Comparison of ENCODE assay signal across 18 mouse cellular contexts in the genomic region with DNA sequence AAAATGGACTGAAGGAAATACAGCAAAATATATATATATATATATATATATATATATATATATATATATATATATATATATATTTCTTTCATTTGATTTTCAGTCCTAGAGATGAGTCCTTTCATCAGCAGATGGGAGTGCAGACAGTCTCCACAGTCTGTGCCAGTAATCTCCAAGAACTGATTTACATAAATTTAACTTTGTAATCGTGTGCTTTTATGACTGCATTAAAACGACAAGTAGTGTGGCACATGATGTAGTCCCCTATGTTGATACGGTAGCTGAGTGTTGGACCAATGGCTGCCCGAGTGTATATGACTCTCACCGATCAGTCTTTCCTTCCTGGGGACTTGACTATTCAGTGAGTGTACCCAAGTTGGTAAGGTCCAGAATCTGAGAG.
DNase-seq lines count a peak whose midpoint lies in the region; ATAC-seq lines count a peak whose summit lies in the region.
"Had no signal": no experiment of that assay in that cellular context is flagged by ENCODE, and none has a peak within 500 bp of the region (broad histone marks: within the 10 kb centered on the region; RNA-seq: fewer than 3 reads in every experiment).

No protein-coding gene starts in this region.

- no peak overlapping the region for H3K4me3 ChIP-seq in forebrain, embryonic 14.5 days (ENCODE audit: low read depth, low read length)
- no peak overlapping the region for H3K4me3 ChIP-seq in forebrain, embryonic 12.5 days (replicated peaks)
- no peak overlapping the region for H3K4me3 ChIP-seq in heart, embryonic 10.5 days
- H3K4me3 ChIP-seq in forebrain, embryonic 16.5 days (replicated peaks; ENCODE audit: low read length) = no peak overlapping the region
- H3K4me3 ChIP-seq: embryonic facial prominence, embryonic 15.5 days; hindbrain, embryonic 13.5 days had no signal

- WGBS in forebrain, embryonic 14.5 days = 69% methylated on average over 5 of the region's 5 CpGs
- WGBS in forebrain, embryonic 12.5 days = 83% methylated on average over 5 of the region's 5 CpGs
- 86% methylated on average over 5 of the region's 5 CpGs for WGBS in heart, embryonic 10.5 days
- 46% methylated on average over 5 of the region's 5 CpGs for WGBS in forebrain, embryonic 16.5 days

- H3K9ac ChIP-seq in forebrain, embryonic 14.5 days (ENCODE audit: low read length) = no peak overlapping the region
- no peak overlapping the region for H3K9ac ChIP-seq in forebrain, embryonic 12.5 days
- H3K9ac ChIP-seq in forebrain, embryonic 16.5 days (replicated peaks; ENCODE audit: low read depth, low read length) = no peak overlapping the region
- H3K9ac ChIP-seq: embryonic facial prominence, embryonic 15.5 days; hindbrain, embryonic 13.5 days had no signal

- H3K9me3 ChIP-seq in forebrain, embryonic 14.5 days (replicated peaks; ENCODE audit: control insufficient read depth, low read length) = no peaks in the 10 kb centered on the region
- no peaks in the 10 kb centered on the region for H3K9me3 ChIP-seq in forebrain, embryonic 12.5 days
- no peaks in the 10 kb centered on the region for H3K9me3 ChIP-seq in heart, embryonic 10.5 days
- H3K9me3 ChIP-seq in forebrain, embryonic 16.5 days (ENCODE audit: control insufficient read depth, low read length) = no peaks in the 10 kb centered on the region
- H3K9me3 ChIP-seq: embryonic facial prominence, embryonic 15.5 days; hindbrain, embryonic 13.5 days had no signal

- H3K4me1 ChIP-seq in forebrain, embryonic 14.5 days (ENCODE audit: control insufficient read depth, insufficient read depth, low read length) = no peaks in the 10 kb centered on the region
- no peaks in the 10 kb centered on the region for H3K4me1 ChIP-seq in forebrain, embryonic 12.5 days
- no peaks in the 10 kb centered on the region for H3K4me1 ChIP-seq in heart, embryonic 10.5 days
- no peaks in the 10 kb centered on the region; the same call in 1 of the 2 replicates for H3K4me1 ChIP-seq in forebrain, embryonic 16.5 days (replicated peaks; ENCODE audit: control insufficient read depth, insufficient read depth, low read length)
- H3K4me1 ChIP-seq: embryonic facial prominence, embryonic 15.5 days had no signal

- no peak overlapping the region for H3K27ac ChIP-seq in forebrain, embryonic 14.5 days (ENCODE audit: low read depth, low read length)
- H3K27ac ChIP-seq in forebrain, embryonic 12.5 days = no peak overlapping the region
- H3K27ac ChIP-seq in heart, embryonic 10.5 days = no peak overlapping the region
- no peak overlapping the region for H3K27ac ChIP-seq in forebrain, embryonic 16.5 days (ENCODE audit: low read length)
- H3K27ac ChIP-seq: embryonic facial prominence, embryonic 15.5 days; hindbrain, postnatal 0 days had no signal

- H3K36me3 ChIP-seq in forebrain, embryonic 14.5 days (ENCODE audit: control insufficient read depth, insufficient read depth, low read length) = no peaks in the 10 kb centered on the region
- no peaks in the 10 kb centered on the region for H3K36me3 ChIP-seq in forebrain, embryonic 12.5 days (replicated peaks)
- H3K36me3 ChIP-seq in heart, embryonic 10.5 days = no peaks in the 10 kb centered on the region
- no peaks in the 10 kb centered on the region for H3K36me3 ChIP-seq in forebrain, embryonic 16.5 days (ENCODE audit: control insufficient read depth, insufficient read depth)
- H3K36me3 ChIP-seq: embryonic facial prominence, embryonic 15.5 days; hindbrain, embryonic 13.5 days had no signal

- no peaks in the 10 kb centered on the region for H3K27me3 ChIP-seq in forebrain, embryonic 14.5 days (replicated peaks; ENCODE audit: control insufficient read depth, insufficient read depth, low read length)
- H3K27me3 ChIP-seq in forebrain, embryonic 12.5 days = no peaks in the 10 kb centered on the region
- H3K27me3 ChIP-seq in heart, embryonic 10.5 days (ENCODE audit: insufficient read depth, poor library complexity, severe bottlenecking) = no peaks in the 10 kb centered on the region
- no peaks in the 10 kb centered on the region for H3K27me3 ChIP-seq in forebrain, embryonic 16.5 days (replicated peaks; ENCODE audit: control insufficient read depth, insufficient read depth, low read length)
- H3K27me3 ChIP-seq: embryonic facial prominence, embryonic 15.5 days; hindbrain, embryonic 13.5 days had no signal

- ATAC-seq in forebrain, embryonic 14.5 days = peak; percentile 46; the same call in 1 of the 2 replicates
- no peak for ATAC-seq in forebrain, embryonic 12.5 days (ENCODE audit: low FRiP score)
- peak; percentile 81 for ATAC-seq in forebrain, embryonic 16.5 days
- ATAC-seq: hindbrain, postnatal 0 days had no signal

- no peak overlapping the region for H3K4me2 ChIP-seq in forebrain, embryonic 14.5 days (ENCODE audit: low read length)
- H3K4me2 ChIP-seq in forebrain, embryonic 12.5 days = no peak overlapping the region
- H3K4me2 ChIP-seq in forebrain, embryonic 16.5 days (ENCODE audit: low read length) = no peak overlapping the region
- H3K4me2 ChIP-seq: embryonic facial prominence, embryonic 15.5 days; hindbrain, embryonic 13.5 days had no signal

- DNase-seq in forebrain, embryonic 14.5 days (ENCODE audit: low spot score) = peak; percentile 71
- peak; percentile 39 for DNase-seq in heart, embryonic 10.5 days (ENCODE audit: low spot score)
- DNase-seq in heart, postnatal 4 days = no peak
- DNase-seq in brain, adult 2 months (ENCODE audit: low read depth, low spot score) = peak; percentile 28
- DNase-seq in lung, adult 18-20 months = no peak
- DNase-seq: adrenal gland, postnatal 10 days; cerebellum, adult 11 months; cerebellum, adult 8-10 months; cerebellum, postnatal 14 days; embryo, embryonic 11 days; gastrocnemius, postnatal 14 days; heart, postnatal 10 days; kidney, adult 11 months had no signal

Comparison
In these comparisons a context has a peak if more than half of its experiments do, and no peak if none do; other contexts are left out.
1. DNase-seq: peak in forebrain, embryonic 14.5 days (single experiment), heart, embryonic 10.5 days (single experiment) and brain, adult 2 months (single experiment); none in heart, postnatal 4 days (single experiment) and lung, adult 18-20 months (0 of 2).